9 mouse cellular contexts compared by ENCODE assay signal in the genomic region with DNA sequence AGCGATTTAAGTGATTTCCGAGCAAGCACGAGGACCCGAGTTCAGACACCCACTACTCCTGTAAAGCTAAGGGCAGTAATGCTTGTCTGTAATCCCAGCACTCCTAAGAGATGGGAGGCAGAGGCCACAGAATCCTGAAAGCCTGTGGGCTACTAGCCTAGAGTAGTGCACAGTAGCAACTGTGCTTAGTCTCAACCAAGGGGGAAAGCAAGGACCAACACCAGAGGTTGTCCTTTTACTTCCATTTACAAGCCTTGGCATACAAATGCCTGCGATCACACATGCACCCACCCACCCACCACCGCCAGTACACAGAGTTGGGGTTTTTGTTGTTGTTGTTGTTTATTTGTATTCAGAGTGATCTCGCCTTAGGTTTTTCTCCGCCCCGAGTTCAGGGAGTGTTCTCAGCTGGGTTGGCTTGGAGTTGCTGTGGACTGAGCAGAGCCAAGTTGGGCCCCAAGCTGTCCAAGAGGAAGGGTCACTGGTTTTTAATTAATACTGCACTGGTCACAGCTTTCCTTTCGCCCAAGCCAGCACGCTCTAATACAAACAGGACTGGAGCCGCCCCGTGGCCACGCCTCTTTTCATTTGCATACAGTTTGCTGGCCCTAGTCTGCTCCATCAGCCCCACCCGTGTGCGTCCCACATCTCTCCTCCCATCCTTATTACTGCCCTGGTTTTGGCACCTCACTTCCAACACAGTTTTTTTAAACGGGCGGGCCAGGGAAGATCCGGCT.
A peak's percentile ranks its signal among the peaks of the same experiment; 100 is the strongest.
DNase-seq lines count a peak whose midpoint lies in the region; ATAC-seq and TF ChIP-seq lines count a peak whose summit lies in the region.
"Had no signal": no experiment of that assay in that cellular context is flagged by ENCODE, and none has a peak within 500 bp of the region (broad histone marks: within the 10 kb centered on the region; RNA-seq: fewer than 3 reads in every experiment).

No protein-coding gene starts in this region.

- ATAC-seq in lung, embryonic 15.5 days (ENCODE audit: borderline replicate concordance, extremely low read depth, low FRiP score, low TSS enrichment), result peak; percentile 67; the same call in 1 of the 2 replicates
- ATAC-seq in forebrain, embryonic 16.5 days, result peak; percentile 92
- ATAC-seq in neural tube, embryonic 13.5 days (ENCODE audit: low read depth), result peak; percentile 72

- H3K9ac ChIP-seq in lung, embryonic 15.5 days, result no peak overlapping the region
- no peak overlapping the region for H3K9ac ChIP-seq in forebrain, embryonic 16.5 days (replicated peaks; ENCODE audit: low read depth, low read length)
- no peak overlapping the region for H3K9ac ChIP-seq in liver, adult 2 months (ENCODE audit: low read depth, low read length)
- no peak overlapping the region for H3K9ac ChIP-seq in neural tube, embryonic 13.5 days

- H3K4me3 ChIP-seq in lung, embryonic 15.5 days, result 0 out of 2 replicates have a peak overlapping the region, but pooled peaks have one; percentile 4
- H3K4me3 ChIP-seq in forebrain, embryonic 16.5 days (replicated peaks; ENCODE audit: low read length), result peak overlapping the region; percentile 19; the same call in 1 of the 2 replicates
- H3K4me3 ChIP-seq in liver, adult 2 months (ENCODE audit: insufficient read depth, low read depth, low read length), result no peak overlapping the region
- 0 out of 2 replicates have a peak overlapping the region, but pooled peaks have one; percentile 6 for H3K4me3 ChIP-seq in neural tube, embryonic 13.5 days

- no peak overlapping the region for H3K27ac ChIP-seq in lung, embryonic 15.5 days
- H3K27ac ChIP-seq in forebrain, embryonic 16.5 days (ENCODE audit: low read length), result no peak overlapping the region
- H3K27ac ChIP-seq in liver, adult 2 months (replicated peaks; ENCODE audit: insufficient read depth, low read depth, low read length), result no peak overlapping the region
- no peak overlapping the region for H3K27ac ChIP-seq in neural tube, embryonic 13.5 days (replicated peaks)
- H3K27ac ChIP-seq: macrophage had no signal

- H3K27me3 ChIP-seq in lung, embryonic 15.5 days, result no peaks in the 10 kb centered on the region
- H3K27me3 ChIP-seq in forebrain, embryonic 16.5 days (replicated peaks; ENCODE audit: control insufficient read depth, insufficient read depth, low read length), result no peaks in the 10 kb centered on the region
- no peaks in the 10 kb centered on the region for H3K27me3 ChIP-seq in liver, adult 2 months (ENCODE audit: control insufficient read depth, insufficient read depth, low read length)
- H3K27me3 ChIP-seq in neural tube, embryonic 13.5 days, result peaks cover 5% of the 10 kb centered on the region; the same call in 1 of the 2 replicates

- no peak for TF ChIP-seq POLR2A in liver, adult 2 months (IDR thresholded peaks at IDR 0.05; ENCODE audit: extremely low read depth, insufficient read depth, low read length)

- WGBS in lung, embryonic 15.5 days, result 27% methylated on average over 19 of the region's 19 CpGs
- WGBS in forebrain, embryonic 16.5 days, result 36% methylated on average over 19 of the region's 19 CpGs
- 28% methylated on average over 19 of the region's 19 CpGs for WGBS in liver, adult 2 months
- WGBS in neural tube, embryonic 13.5 days, result 42% methylated on average over 19 of the region's 19 CpGs

- H3K79me2 ChIP-seq in liver, adult 2 months (ENCODE audit: control insufficient read depth, insufficient read depth, low read length), result no peaks in the 10 kb centered on the region

- no peak for DNase-seq in lung, postnatal 25 days (ENCODE audit: low spot score)
- peak; percentile 32 for DNase-seq in liver, adult 2 months (ENCODE audit: extremely low read depth, low read depth, low spot score)
- DNase-seq in gastrocnemius, postnatal 4 days (ENCODE audit: low spot score in 2 of 2), result no peak
- no peak for DNase-seq in left cerebral cortex, postnatal 25 days (ENCODE audit: low spot score in 2 of 2)
- DNase-seq in layer of hippocampus, postnatal 14 days (ENCODE audit: low spot score in 2 of 2), result no peak

- H3K4me1 ChIP-seq in lung, embryonic 15.5 days, result peaks cover 6% of the 10 kb centered on the region; the same call in 1 of the 2 replicates
- H3K4me1 ChIP-seq in forebrain, embryonic 16.5 days (replicated peaks; ENCODE audit: control insufficient read depth, insufficient read depth, low read length), result peaks cover 10% of the 10 kb centered on the region
- H3K4me1 ChIP-seq in liver, adult 2 months (ENCODE audit: control insufficient read depth, insufficient read depth, low read length), result no peaks in the 10 kb centered on the region; the same call in 1 of the 2 replicates
- H3K4me1 ChIP-seq in neural tube, embryonic 13.5 days (replicated peaks), result peaks cover 6% of the 10 kb centered on the region; the same call in 1 of the 2 replicates

- H3K4me2 ChIP-seq in lung, embryonic 15.5 days, result peak overlapping the region; percentile 41
- H3K4me2 ChIP-seq in forebrain, embryonic 16.5 days (ENCODE audit: low read length), result peak overlapping the region; percentile 43
- peak overlapping the region; percentile 41 for H3K4me2 ChIP-seq in neural tube, embryonic 13.5 days

- intact Hi-C loops in left cerebral cortex, postnatal 25 days (cut with DNase I), result no loop called here

- no peaks in the 10 kb centered on the region for H3K9me3 ChIP-seq in lung, embryonic 15.5 days
- no peaks in the 10 kb centered on the region for H3K9me3 ChIP-seq in forebrain, embryonic 16.5 days (ENCODE audit: control insufficient read depth, low read length)
- no peaks in the 10 kb centered on the region for H3K9me3 ChIP-seq in neural tube, embryonic 13.5 days

- no peak for TF ChIP-seq CTCF in liver, adult 2 months (IDR thresholded peaks at IDR 0.05; ENCODE audit: low read depth, low read length)

- H3K36me3 ChIP-seq in lung, embryonic 15.5 days, result no peaks in the 10 kb centered on the region
- H3K36me3 ChIP-seq in forebrain, embryonic 16.5 days (ENCODE audit: control insufficient read depth, insufficient read depth), result no peaks in the 10 kb centered on the region
- H3K36me3 ChIP-seq in liver, adult 2 months (ENCODE audit: control insufficient read depth, insufficient read depth, low read length), result no peaks in the 10 kb centered on the region
- no peaks in the 10 kb centered on the region for H3K36me3 ChIP-seq in neural tube, embryonic 13.5 days
